Mouse (Mus musculus) embryonic facial prominence, embryonic 14.5 days (tissue): ENCODE data around the gene Iqch. TPM values are rescaled to one million over a fixed set of nuclear protein-coding genes. Genes with fewer than 3 reads are reported as not detected.

Experiments used
- ATAC-seq: fragments of 200-750 bp; cut with Nextera tagmentation; 2 replicates; pipeline ENCODE4 v1.8.0; 2017; ENCODE audit warnings: low read depth, moderate number of reproducible peaks, moderate TSS enrichment
- DNase-seq: peaks from one replicate; pipeline ENCODE4 v3.0.0-alpha.2; 2015; ENCODE audit warnings: low spot score
- H3K27ac ChIP-seq: fragments of 300-500 bp; sonication (generic); replicated peaks from 2 replicates; pipeline ENCODE4 v1.5.1; 2014; ENCODE audit warnings: low read depth, mild to moderate bottlenecking, low read length, moderate library complexity
- H3K27me3 ChIP-seq: fragments of 300-500 bp; sonication (generic); replicated peaks from 2 replicates; pipeline ENCODE4 v1.6.1; 2014; ENCODE audit warnings: low read length; ENCODE audit not compliant: control insufficient read depth, insufficient read depth
- H3K36me3 ChIP-seq: fragments of 300-500 bp; sonication (generic); 2 replicates; pipeline ENCODE4 v1.6.1; 2014; ENCODE audit warnings: low read length, mixed read lengths; ENCODE audit not compliant: control insufficient read depth, insufficient read depth
- H3K4me1 ChIP-seq: fragments of 300-500 bp; sonication (generic); 2 replicates; pipeline ENCODE4 v1.6.1; 2014; ENCODE audit warnings: antibody characterized with exemption, low read length; ENCODE audit not compliant: control insufficient read depth, insufficient read depth
- H3K4me2 ChIP-seq: fragments of 300-500 bp; sonication (generic); 2 replicates; pipeline ENCODE4 v1.6.1; 2014; ENCODE audit warnings: low read depth, mild to moderate bottlenecking, low read length, moderate library complexity, mixed read lengths
- H3K4me3 ChIP-seq: fragments of 300-500 bp; sonication (generic); 2 replicates; pipeline ENCODE4 v1.5.1; 2014; ENCODE audit warnings: low read depth, mild to moderate bottlenecking, low read length
- H3K9ac ChIP-seq: fragments of 300-500 bp; sonication (generic); 2 replicates; pipeline ENCODE4 v1.6.1; 2014; ENCODE audit warnings: low read depth, mild to moderate bottlenecking, low read length, moderate library complexity, mixed read lengths
- H3K9me3 ChIP-seq: fragments of 300-500 bp; sonication (generic); 2 replicates; pipeline ENCODE4 v1.6.1; 2016; ENCODE audit warnings: low read length; ENCODE audit not compliant: control insufficient read depth
- WGBS: fragments of 180-500 bp; shearing (Covaris S2); extraction: QIAGEN DNeasy Blood & Tissue Kit; methylation state at CpG from one replicate; pipeline ENCODE4 v1.1.7; 2014; 5-methylcytosine and 5-hydroxymethylcytosine counted together
- polyA plus RNA-seq: library from polyadenylated mRNA; unstranded; fragments of >200 nt; fragmentation: Nextera tagmentation; extraction: Ambion mirVana; gene quantifications from 2 replicates; pipeline ENCODE4 v1.2.1, GENCODE M21; 2014

The Iqch gene
- polyA plus RNA-seq: 0.22 and 0.25 TPM in 2 replicates

GRCm38 (mm10) chr9:63602043-63602939 lies at the start of gene Iqch, which contains the start of gene Aagab:
Gene Iqch, minus strand, starts transcription at chr9:63602493.
Gene Aagab, plus strand, starts transcription at chr9:63602660.
- Histone ChIP-seq H3K4me1 (peaks cover 12% of the 10 kb centered on the region; the same call in 1 of the 2 replicates), H3K27ac (peak within 1 kb of the TSS; percentile 52; the same call in 1 of the 2 replicates), H3K4me2 (peak within 1 kb of the TSS; percentile 61), H3K27me3 (no peaks in the 10 kb centered on the region), H3K9ac (peak within 1 kb of the TSS; percentile 86), H3K9me3 (no peaks in the 10 kb centered on the region), H3K4me3 (peak within 1 kb of the TSS; percentile 94), H3K36me3 (no peaks in the 10 kb centered on the region)
- peak; percentile 99 for ATAC-seq
- WGBS: 5% methylated on average over 28 of the region's 70 CpGs
- peak; percentile 95 for DNase-seq

GRCm38 (mm10) chr9:63651594-63651993 lies 49.3 kb upstream of the Iqch start:
- no peaks in the 10 kb centered on the region for H3K9me3 ChIP-seq
- H3K4me1 ChIP-seq: peaks cover 71% of the 10 kb centered on the region
- H3K27ac ChIP-seq: peak overlapping the region; percentile 88
- H3K27me3 ChIP-seq: no peaks in the 10 kb centered on the region
- no peak overlapping the region for H3K9ac ChIP-seq
- H3K4me3 ChIP-seq: no peak overlapping the region
- peak; percentile 42; the same call in 1 of the 2 replicates for ATAC-seq
- DNase-seq: peak; percentile 91
- 22% methylated on average over 11 of the region's 11 CpGs for WGBS
- H3K4me2 ChIP-seq: peak overlapping the region; percentile 10; the same call in 1 of the 2 replicates
- H3K36me3 ChIP-seq: peaks cover 63% of the 10 kb centered on the region

GRCm38 (mm10) chr9:63650905-63651304 lies 48.6 kb upstream of the Iqch start:
- Histone ChIP-seq H3K27me3 (no peaks in the 10 kb centered on the region), H3K27ac (peak overlapping the region; percentile 88), H3K9ac (no peak overlapping the region), H3K4me1 (peaks cover 66% of the 10 kb centered on the region), H3K9me3 (no peaks in the 10 kb centered on the region), H3K4me3 (no peak overlapping the region), H3K4me2 (no peak overlapping the region), H3K36me3 (peaks cover 64% of the 10 kb centered on the region)
- 61% methylated on average over 14 of the region's 14 CpGs for WGBS
- DNase-seq (peak; percentile 76), ATAC-seq (peak; percentile 45)

GRCm38 (mm10) chr9:63649841-63650545 lies 47.7 kb upstream of the Iqch start:
- no peak overlapping the region for H3K9ac ChIP-seq
- DNase-seq (no peak), ATAC-seq (no peak)
- no peaks in the 10 kb centered on the region for H3K9me3 ChIP-seq
- H3K36me3 ChIP-seq: peaks cover 61% of the 10 kb centered on the region
- 89% methylated on average over 8 of the region's 8 CpGs for WGBS
- H3K4me2 ChIP-seq: no peak overlapping the region
- H3K27ac ChIP-seq: peak overlapping the region; percentile 88
- no peak overlapping the region for H3K4me3 ChIP-seq
- H3K27me3 ChIP-seq: no peaks in the 10 kb centered on the region
- peaks cover 57% of the 10 kb centered on the region for H3K4me1 ChIP-seq

- WGBS: 83% methylated on average over 9 of the region's 9 CpGs
- H3K27ac ChIP-seq: no peak overlapping the region
- no peak overlapping the region for H3K9ac ChIP-seq
- H3K4me3 ChIP-seq: no peak overlapping the region
- H3K9me3 ChIP-seq: no peaks in the 10 kb centered on the region
- peaks cover 56% of the 10 kb centered on the region for H3K36me3 ChIP-seq
- no peak for DNase-seq
- peaks cover 44% of the 10 kb centered on the region for H3K4me1 ChIP-seq
- no peak overlapping the region for H3K4me2 ChIP-seq
- H3K27me3 ChIP-seq: no peaks in the 10 kb centered on the region
- no peak for ATAC-seq
Observed at GRCm38 (mm10) chr9:63648520-63648918, 46.2 kb upstream of the Iqch start.

GRCm38 (mm10) chr9:63647581-63648519 lies 45.6 kb upstream of the Iqch start:
- 74% methylated on average over 9 of the region's 9 CpGs for WGBS
- Histone ChIP-seq H3K9ac (no peak overlapping the region), H3K27ac (peak overlapping the region; percentile 61; the same call in 1 of the 2 replicates), H3K4me3 (no peak overlapping the region), H3K4me2 (no peak overlapping the region), H3K4me1 (peaks cover 38% of the 10 kb centered on the region), H3K27me3 (no peaks in the 10 kb centered on the region), H3K36me3 (peaks cover 57% of the 10 kb centered on the region), H3K9me3 (no peaks in the 10 kb centered on the region)
- DNase-seq (peak; percentile 77), ATAC-seq (no peak)

GRCm38 (mm10) chr9:63645084-63645483 lies 42.8 kb upstream of the Iqch start:
- WGBS: 82% methylated on average over 8 of the region's 8 CpGs
- Histone ChIP-seq H3K9me3 (no peaks in the 10 kb centered on the region), H3K9ac (no peak overlapping the region), H3K4me3 (no peak overlapping the region), H3K27me3 (no peaks in the 10 kb centered on the region), H3K27ac (no peak overlapping the region), H3K4me2 (no peak overlapping the region), H3K4me1 (peaks cover 12% of the 10 kb centered on the region), H3K36me3 (peaks cover 50% of the 10 kb centered on the region)
- DNase-seq (no peak), ATAC-seq (no peak)

GRCm38 (mm10) chr9:63644011-63644410 lies 41.7 kb upstream of the Iqch start:
- no peak overlapping the region for H3K4me2 ChIP-seq
- 89% methylated on average over 6 of the region's 6 CpGs for WGBS
- H3K36me3 ChIP-seq: peaks cover 44% of the 10 kb centered on the region
- no peak overlapping the region for H3K4me3 ChIP-seq
- ATAC-seq: no peak
- H3K9ac ChIP-seq: no peak overlapping the region
- H3K4me1 ChIP-seq: peaks cover 12% of the 10 kb centered on the region
- DNase-seq: no peak
- no peak overlapping the region for H3K27ac ChIP-seq
- H3K9me3 ChIP-seq: no peaks in the 10 kb centered on the region
- H3K27me3 ChIP-seq: no peaks in the 10 kb centered on the region
